Mouse (Mus musculus): Measurements from ENCODE around the gene Mpi. TPM values are rescaled to one million over a fixed set of nuclear protein-coding genes. Genes with fewer than 3 reads are reported as not detected.
A peak's percentile ranks its signal among the peaks of the same experiment; 100 is the strongest.

Gene Mpi
- total RNA-seq (2021) (10 to 100 TPM; 35.6 to 41.8 TPM), polyA plus RNA-seq (2012; rRNA removed) (23.1 and 29.0 TPM in 2 replicates)
- long read RNA-seq, transcript Mpi-201 (8 exons, 1,780 nt), result major isoform, 10 of 18 reads
- long read RNA-seq, partial matches to known transcripts, result 5 of 18 reads
- long read RNA-seq, other reads (novel, unspliced or antisense), result 3 of 18 reads

GRCm38 (mm10) chr9:57552139-57552887 lies at the start of gene Mpi:
Gene Mpi (minus strand): TSS chr9:57552763.
- DNase-seq, result peak; percentile 76

GRCm38 (mm10) chr9:57602098-57602497 lies 49.5 kb upstream of the Mpi start:
- DNase-seq, result no peak

- no peak for DNase-seq
Measured at GRCm38 (mm10) chr9:57601353-57601706, 48.8 kb upstream of the Mpi start.

- no peak for DNase-seq
Measured at GRCm38 (mm10) chr9:57600620-57601352, 48.2 kb upstream of the Mpi start.

- no peak for DNase-seq
Measured at GRCm38 (mm10) chr9:57598851-57599563, 46.4 kb upstream of the Mpi start.

- no peak for DNase-seq
Measured at GRCm38 (mm10) chr9:57597929-57598382, 45.4 kb upstream of the Mpi start.

GRCm38 (mm10) chr9:57597265-57597664 lies 44.7 kb upstream of the Mpi start:
- DNase-seq, result no peak

GRCm38 (mm10) chr9:57594174-57594509 lies 41.6 kb upstream of the Mpi start:
- no peak for DNase-seq

- DNase-seq, result no peak
Measured at GRCm38 (mm10) chr9:57593454-57594173, 41.1 kb upstream of the Mpi start.

- DNase-seq, result no peak
Measured at GRCm38 (mm10) chr9:57590726-57591125, 38.2 kb upstream of the Mpi start.

- peak; percentile 92 for DNase-seq
Measured at GRCm38 (mm10) chr9:57589224-57590126, 36.9 kb upstream of the Mpi start, which contains the start of gene Ulk3. Gene Ulk3 (plus strand): TSS chr9:57589452.

GRCm38 (mm10) chr9:57584991-57585390 lies 32.4 kb upstream of the Mpi start:
- no peak for DNase-seq

GRCm38 (mm10) chr9:57577144-57577849 lies 24.7 kb upstream of the Mpi start:
- no peak for DNase-seq

- no peak for DNase-seq
Measured at GRCm38 (mm10) chr9:57575577-57575976, 23.0 kb upstream of the Mpi start.

- DNase-seq, result no peak
Measured at GRCm38 (mm10) chr9:57574397-57574796, 21.8 kb upstream of the Mpi start.

- DNase-seq, result no peak
Measured at GRCm38 (mm10) chr9:57568500-57568899, 15.9 kb upstream of the Mpi start.

GRCm38 (mm10) chr9:57566846-57567245 lies 14.3 kb upstream of the Mpi start:
- no peak for DNase-seq

GRCm38 (mm10) chr9:57565741-57566221 lies 13.2 kb upstream of the Mpi start:
- no peak for DNase-seq

- no peak for DNase-seq
Measured at GRCm38 (mm10) chr9:57564609-57565008, 12.0 kb upstream of the Mpi start.

GRCm38 (mm10) chr9:57562896-57563372 lies 10.4 kb upstream of the Mpi start:
- DNase-seq, result no peak
